Mouse (Mus musculus): ENCODE results near the gene Ap2a1. TPM values are rescaled to one million over a fixed set of nuclear protein-coding genes. Genes with fewer than 3 reads are reported as not detected.

Gene Ap2a1
- polyA plus RNA-seq, 1 experiment from 2014 or later: 85.1 TPM

DNA sequence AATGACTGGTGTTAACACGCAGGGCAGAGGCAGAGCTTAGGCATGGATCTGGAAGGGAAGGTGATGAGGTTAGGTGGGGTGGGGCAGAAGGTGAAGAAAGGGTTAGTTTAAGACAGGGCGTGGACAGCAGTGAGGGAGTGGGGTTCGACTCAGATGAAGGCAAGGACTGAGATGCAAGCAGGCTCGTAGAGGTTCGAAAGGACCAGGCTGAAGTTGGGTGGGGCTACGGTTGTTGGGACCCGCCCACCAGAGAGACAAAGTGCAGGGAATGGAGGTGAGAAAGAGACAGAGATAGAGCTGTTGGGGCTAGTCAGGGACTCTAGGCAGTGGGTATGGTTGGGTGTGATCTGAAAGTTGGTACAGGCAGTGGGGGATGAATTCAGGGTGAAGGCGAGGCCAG, 33.0 kb upstream of the Ap2a1 start:
- H3K27ac ChIP-seq: no peak overlapping the region
- no peak overlapping the region for H3K9ac ChIP-seq
- H3K4me3 ChIP-seq: no peak overlapping the region
- H3K4me1 ChIP-seq: peaks cover 27% of the 10 kb centered on the region
- H3K36me3 ChIP-seq: no peaks in the 10 kb centered on the region
- no peak for ATAC-seq
- 52% methylated on average over 8 of the region's 8 CpGs for WGBS (ENCODE audit: insufficient replicate concordance)
- H3K9me3 ChIP-seq (replicated peaks): no peaks in the 10 kb centered on the region
- peaks cover 7% of the 10 kb centered on the region; the same call in 1 of the 2 replicates for H3K27me3 ChIP-seq (replicated peaks)
- H3K4me2 ChIP-seq: no peak overlapping the region

DNA sequence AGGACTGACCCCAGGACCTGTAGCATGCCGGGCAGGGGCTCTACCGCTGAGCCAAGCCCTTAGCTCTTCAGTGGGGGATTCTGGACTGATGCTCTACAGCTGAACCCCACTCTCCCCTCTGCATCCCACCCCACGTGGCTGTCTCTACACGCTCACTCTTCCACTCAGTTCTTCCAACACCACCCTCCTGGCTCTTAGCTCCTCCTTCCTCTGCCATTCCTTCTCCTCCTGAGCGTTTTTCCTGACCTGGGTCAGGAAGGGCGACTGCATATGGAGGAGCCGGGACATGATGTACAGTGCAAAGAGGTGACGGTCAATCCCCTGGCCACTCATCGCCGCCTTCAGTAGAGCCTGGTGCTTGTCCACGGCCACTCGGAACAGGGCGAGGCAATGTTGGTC, 31.2 kb upstream of the Ap2a1 start:
- WGBS (ENCODE audit: insufficient replicate concordance): 78% methylated on average over 13 of the region's 13 CpGs
- Histone ChIP-seq H3K9ac (no peak overlapping the region), H3K9me3 (replicated peaks) (no peaks in the 10 kb centered on the region), H3K27me3 (replicated peaks) (peaks cover 7% of the 10 kb centered on the region; the same call in 1 of the 2 replicates), H3K4me2 (no peak overlapping the region), H3K4me3 (no peak overlapping the region), H3K27ac (no peak overlapping the region), H3K4me1 (peaks cover 20% of the 10 kb centered on the region), H3K36me3 (no peaks in the 10 kb centered on the region)
- ATAC-seq: no peak

DNA sequence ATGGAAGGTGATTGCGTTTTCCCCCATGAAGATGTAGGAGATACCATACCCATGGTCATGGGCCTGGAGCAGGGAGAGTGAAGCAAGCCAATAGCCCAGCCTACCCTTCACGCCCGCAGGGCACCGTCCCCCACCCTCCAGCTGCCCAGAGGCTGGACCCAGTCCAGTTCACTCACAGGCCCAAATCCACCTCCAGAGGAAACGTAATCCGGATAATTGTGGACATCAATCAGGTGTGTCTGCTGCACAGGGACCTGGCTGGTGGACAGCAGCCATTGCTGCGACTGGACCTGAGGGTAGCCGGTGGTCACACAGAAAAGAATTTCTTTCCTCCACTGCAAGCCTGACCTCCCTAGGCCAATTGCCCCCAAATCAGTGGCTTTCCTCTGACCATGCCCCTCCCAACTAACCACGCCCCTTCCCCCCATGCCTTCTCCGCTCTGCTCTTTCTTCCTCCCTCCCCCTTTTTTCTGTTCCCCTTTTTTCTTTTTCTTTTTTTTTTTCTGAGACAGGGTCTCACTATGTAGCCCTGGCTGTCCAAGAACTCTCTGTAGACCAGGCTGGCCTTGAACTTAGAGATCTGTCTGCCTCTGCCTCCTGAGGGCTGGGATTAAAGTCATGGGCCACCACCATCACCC, 30.7 kb upstream of the Ap2a1 start:
- H3K9me3 ChIP-seq (replicated peaks): no peaks in the 10 kb centered on the region

DNA sequence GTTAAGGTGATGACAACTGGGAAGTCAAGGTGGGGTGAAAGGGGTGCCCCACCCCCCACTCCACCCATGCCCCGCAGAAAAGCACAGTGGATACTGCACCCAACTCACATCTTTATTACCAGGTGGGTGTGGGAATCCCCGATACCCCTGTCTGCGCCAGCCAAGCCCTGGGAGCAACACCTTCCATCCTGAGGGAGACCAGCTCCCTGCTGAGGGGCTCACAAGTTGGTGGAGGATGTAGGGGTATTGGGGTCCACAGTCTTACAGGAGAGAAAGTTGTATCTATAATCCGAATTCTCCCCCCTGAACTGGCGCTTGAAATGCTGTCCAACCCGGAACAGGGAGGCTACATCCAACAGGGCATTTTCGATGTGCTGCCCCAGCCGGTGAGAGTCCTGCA, 30.0 kb upstream of the Ap2a1 start:
- Histone ChIP-seq H3K27ac (no peak overlapping the region), H3K36me3 (no peaks in the 10 kb centered on the region), H3K9ac (no peak overlapping the region), H3K4me2 (no peak overlapping the region), H3K9me3 (replicated peaks) (no peaks in the 10 kb centered on the region), H3K4me1 (peaks cover 20% of the 10 kb centered on the region), H3K4me3 (no peak overlapping the region), H3K27me3 (replicated peaks) (peaks cover 10% of the 10 kb centered on the region)
- ATAC-seq: no peak
- 52% methylated on average over 8 of the region's 8 CpGs for WGBS (ENCODE audit: insufficient replicate concordance)

More for the DNA sequence above, 30.7 kb upstream of the Ap2a1 start:
- Histone ChIP-seq H3K9ac (no peak overlapping the region), H3K36me3 (no peaks in the 10 kb centered on the region), H3K4me1 (peaks cover 20% of the 10 kb centered on the region), H3K27ac (no peak overlapping the region), H3K4me3 (no peak overlapping the region), H3K27me3 (replicated peaks) (peaks cover 7% of the 10 kb centered on the region; the same call in 1 of the 2 replicates), H3K4me2 (no peak overlapping the region)
- 64% methylated on average over 10 of the region's 10 CpGs for WGBS (ENCODE audit: insufficient replicate concordance)
- no peak for ATAC-seq

DNA sequence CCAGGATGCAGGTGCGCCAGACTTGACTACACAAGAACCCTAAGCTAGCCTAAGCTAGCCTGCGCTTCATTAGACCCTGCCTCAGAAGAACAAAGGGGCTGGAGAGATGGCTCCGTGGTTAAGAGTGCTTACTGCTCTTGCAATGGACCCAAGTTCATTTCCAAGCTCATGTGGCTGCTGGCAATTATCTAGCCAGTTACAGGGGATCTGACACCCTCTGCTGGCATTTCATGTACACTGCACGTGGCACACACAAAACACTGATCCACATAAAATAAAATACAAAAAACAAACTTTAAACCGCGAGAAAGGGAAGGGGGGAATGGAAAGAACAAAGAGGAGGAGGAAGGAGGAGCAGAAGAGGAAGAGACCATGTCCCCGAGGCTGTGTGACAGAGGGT, 28.9 kb upstream of the Ap2a1 start:
- no peak overlapping the region for H3K9ac ChIP-seq
- peaks cover 18% of the 10 kb centered on the region for H3K27me3 ChIP-seq (replicated peaks)
- H3K4me1 ChIP-seq: peaks cover 21% of the 10 kb centered on the region
- H3K4me2 ChIP-seq: no peak overlapping the region
- no peaks in the 10 kb centered on the region for H3K9me3 ChIP-seq (replicated peaks)
- H3K27ac ChIP-seq: no peak overlapping the region
- H3K36me3 ChIP-seq: no peaks in the 10 kb centered on the region
- no peak overlapping the region for H3K4me3 ChIP-seq
- WGBS (ENCODE audit: insufficient replicate concordance): 35% methylated on average over 7 of the region's 7 CpGs
- no peak for ATAC-seq

DNA sequence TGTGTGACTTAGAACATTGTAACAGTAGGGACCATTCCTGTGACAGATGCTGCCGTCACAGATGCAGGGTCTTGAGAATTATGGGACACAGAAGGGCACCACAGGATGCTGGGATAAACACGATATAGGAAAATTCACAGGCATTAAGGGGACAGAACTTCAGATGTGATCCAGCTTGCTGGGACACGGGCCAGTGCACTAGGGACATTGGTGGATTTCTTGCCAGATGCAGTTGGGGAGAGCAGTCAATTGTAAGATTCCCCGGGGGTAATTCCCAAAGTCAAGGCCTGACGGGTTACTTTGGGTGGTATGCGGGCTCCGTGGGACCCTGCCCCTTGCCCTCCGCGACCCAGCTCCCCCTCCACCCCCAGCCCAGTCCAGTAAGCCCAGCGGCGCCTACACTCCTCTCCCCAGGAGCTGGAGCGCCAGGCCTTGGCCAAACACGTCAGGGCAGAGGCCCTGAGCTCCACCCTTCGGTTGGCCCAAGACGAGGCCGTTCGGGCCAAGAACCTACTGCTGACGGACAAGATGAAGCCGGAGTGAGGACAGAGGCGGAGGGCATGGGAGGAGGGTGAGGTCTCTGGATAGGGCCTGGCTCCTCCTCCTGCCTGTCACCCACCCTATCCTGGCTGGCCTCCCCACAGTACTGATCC, 28.0 kb upstream of the Ap2a1 start:
- 72% methylated on average over 20 of the region's 20 CpGs for WGBS (ENCODE audit: insufficient replicate concordance)
- H3K4me2 ChIP-seq: no peak overlapping the region
- peaks cover 22% of the 10 kb centered on the region for H3K4me1 ChIP-seq
- no peak overlapping the region for H3K4me3 ChIP-seq
- no peak overlapping the region for H3K27ac ChIP-seq
- no peak overlapping the region for H3K9ac ChIP-seq
- H3K27me3 ChIP-seq (replicated peaks): peaks cover 18% of the 10 kb centered on the region
- H3K9me3 ChIP-seq (replicated peaks): no peaks in the 10 kb centered on the region
- ATAC-seq: no peak
- no peaks in the 10 kb centered on the region for H3K36me3 ChIP-seq

DNA sequence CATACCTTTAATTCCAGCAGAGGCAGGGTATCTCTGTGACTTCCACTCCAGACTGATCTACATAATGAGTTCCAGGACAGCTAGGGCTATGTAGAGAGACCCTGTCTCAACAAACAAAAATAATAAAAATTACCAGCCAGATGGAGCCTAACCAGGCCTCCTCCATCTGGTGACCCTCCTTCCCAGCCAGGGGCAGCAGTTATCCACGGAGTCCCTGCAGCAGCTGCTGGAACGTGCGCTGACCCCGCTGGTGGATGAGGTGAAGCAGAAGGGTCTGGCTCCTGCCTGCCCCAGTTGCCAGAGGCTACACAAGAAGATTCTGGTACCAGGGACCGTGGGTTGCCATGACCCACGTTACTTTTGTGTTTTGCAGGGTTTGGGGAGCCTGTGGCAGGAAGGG, 27.0 kb upstream of the Ap2a1 start:
- Histone ChIP-seq H3K9ac (no peak overlapping the region), H3K4me3 (no peak overlapping the region), H3K4me1 (peaks cover 30% of the 10 kb centered on the region), H3K27me3 (replicated peaks) (peaks cover 26% of the 10 kb centered on the region), H3K4me2 (no peak overlapping the region), H3K9me3 (replicated peaks) (no peaks in the 10 kb centered on the region), H3K36me3 (no peaks in the 10 kb centered on the region), H3K27ac (no peak overlapping the region)
- no peak for ATAC-seq
- 67% methylated on average over 6 of the region's 6 CpGs for WGBS (ENCODE audit: insufficient replicate concordance)

DNA sequence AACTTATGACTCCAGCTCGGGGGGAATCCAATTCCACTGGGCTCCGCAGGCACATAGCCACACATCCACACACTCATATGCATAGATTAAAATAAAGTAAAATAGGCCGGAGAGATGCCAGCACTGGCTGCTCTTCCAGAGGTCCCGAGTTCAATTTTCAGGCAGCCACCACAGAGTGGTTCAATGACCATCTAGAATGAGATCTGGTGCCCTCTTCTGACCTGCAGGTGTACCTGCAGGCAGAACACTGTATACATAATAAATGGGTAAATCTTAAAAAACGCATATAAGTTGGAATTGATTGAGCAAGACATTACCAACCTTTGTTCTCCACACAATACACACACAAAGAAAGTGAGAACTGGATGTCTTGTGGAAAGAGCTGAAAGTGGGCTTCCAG, 26.3 kb upstream of the Ap2a1 start:
- no peak overlapping the region for H3K4me3 ChIP-seq
- no peaks in the 10 kb centered on the region for H3K9me3 ChIP-seq (replicated peaks)
- H3K27ac ChIP-seq: no peak overlapping the region
- H3K27me3 ChIP-seq (replicated peaks): peaks cover 29% of the 10 kb centered on the region
- no peaks in the 10 kb centered on the region for H3K36me3 ChIP-seq
- no peak overlapping the region for H3K4me2 ChIP-seq
- peaks cover 30% of the 10 kb centered on the region for H3K4me1 ChIP-seq
- H3K9ac ChIP-seq: no peak overlapping the region
- WGBS (ENCODE audit: insufficient replicate concordance): 36% methylated on average over 5 of the region's 5 CpGs
- ATAC-seq: no peak

DNA sequence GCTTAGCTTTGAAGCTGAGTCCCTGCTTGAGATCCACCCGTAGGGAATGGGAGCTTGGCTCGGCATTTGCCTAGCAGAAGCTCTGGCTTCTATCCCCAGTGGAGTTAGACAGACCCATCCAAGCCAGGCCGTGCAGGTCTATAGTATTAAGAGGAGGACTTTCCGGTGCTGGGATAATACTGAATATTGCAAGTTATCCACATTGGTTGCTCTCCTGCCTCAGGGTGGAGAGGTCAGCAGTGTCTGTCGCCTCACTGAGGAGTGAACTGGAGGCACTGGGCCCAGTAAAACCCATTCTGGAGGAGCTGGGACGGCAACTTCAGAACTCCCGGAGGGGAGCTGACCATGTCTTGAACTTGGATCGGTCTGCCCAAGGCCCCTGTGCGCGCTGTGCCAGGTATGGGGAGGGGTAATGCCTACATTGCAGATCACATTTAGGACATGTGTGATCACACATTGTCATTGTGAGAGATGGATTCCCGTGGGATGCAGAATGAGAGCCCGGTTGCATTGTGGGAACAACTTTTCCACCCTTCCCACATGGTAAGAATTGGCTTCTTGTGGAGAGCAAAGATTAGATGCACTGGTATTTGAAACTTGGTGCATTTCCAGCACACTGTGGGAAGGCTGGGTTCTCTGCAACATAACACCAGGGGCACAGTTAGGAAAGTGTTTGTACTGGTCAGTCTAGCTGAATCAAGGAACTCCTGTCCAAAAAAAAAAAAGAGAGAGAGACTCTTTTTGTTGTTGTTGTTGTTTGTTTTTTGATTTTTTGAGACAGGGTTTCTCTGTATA, 25.0 kb upstream of the Ap2a1 start:
- peaks cover 39% of the 10 kb centered on the region for H3K27me3 ChIP-seq (replicated peaks)
- no peaks in the 10 kb centered on the region for H3K9me3 ChIP-seq (replicated peaks)
- no peaks in the 10 kb centered on the region for H3K36me3 ChIP-seq
- H3K4me3 ChIP-seq: no peak overlapping the region
- H3K4me1 ChIP-seq: peaks cover 22% of the 10 kb centered on the region
- H3K9ac ChIP-seq: no peak overlapping the region
- WGBS (ENCODE audit: insufficient replicate concordance): 76% methylated on average over 12 of the region's 12 CpGs
- no peak for ATAC-seq
- no peak overlapping the region for H3K27ac ChIP-seq
- no peak overlapping the region for H3K4me2 ChIP-seq

DNA sequence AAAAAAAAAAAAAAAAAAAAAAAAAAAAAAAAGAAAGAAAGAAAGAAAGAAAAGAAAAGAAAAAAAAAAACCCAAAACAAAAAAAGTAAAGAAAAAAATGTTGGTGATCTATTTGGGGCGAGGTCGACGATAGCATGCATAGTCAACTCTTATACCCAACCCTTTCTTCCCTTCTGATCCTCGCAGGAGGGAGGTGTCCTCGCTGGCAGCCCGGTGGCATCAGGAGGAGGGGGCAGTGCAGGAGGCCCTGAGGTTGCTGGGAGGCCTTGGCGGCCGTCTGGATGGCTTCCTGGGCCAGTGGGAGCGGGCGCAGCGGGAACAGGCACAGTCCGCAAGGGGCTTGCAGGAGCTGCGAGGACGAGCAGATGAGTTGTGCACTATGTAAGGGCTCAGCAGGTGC, 24.3 kb upstream of the Ap2a1 start:
- Histone ChIP-seq H3K4me3 (no peak overlapping the region), H3K9me3 (replicated peaks) (no peaks in the 10 kb centered on the region), H3K27me3 (replicated peaks) (peaks cover 46% of the 10 kb centered on the region), H3K36me3 (no peaks in the 10 kb centered on the region), H3K4me1 (peaks cover 20% of the 10 kb centered on the region), H3K27ac (no peak overlapping the region), H3K4me2 (no peak overlapping the region), H3K9ac (no peak overlapping the region)
- 53% methylated on average over 14 of the region's 14 CpGs for WGBS (ENCODE audit: insufficient replicate concordance)
- no peak for ATAC-seq

DNA sequence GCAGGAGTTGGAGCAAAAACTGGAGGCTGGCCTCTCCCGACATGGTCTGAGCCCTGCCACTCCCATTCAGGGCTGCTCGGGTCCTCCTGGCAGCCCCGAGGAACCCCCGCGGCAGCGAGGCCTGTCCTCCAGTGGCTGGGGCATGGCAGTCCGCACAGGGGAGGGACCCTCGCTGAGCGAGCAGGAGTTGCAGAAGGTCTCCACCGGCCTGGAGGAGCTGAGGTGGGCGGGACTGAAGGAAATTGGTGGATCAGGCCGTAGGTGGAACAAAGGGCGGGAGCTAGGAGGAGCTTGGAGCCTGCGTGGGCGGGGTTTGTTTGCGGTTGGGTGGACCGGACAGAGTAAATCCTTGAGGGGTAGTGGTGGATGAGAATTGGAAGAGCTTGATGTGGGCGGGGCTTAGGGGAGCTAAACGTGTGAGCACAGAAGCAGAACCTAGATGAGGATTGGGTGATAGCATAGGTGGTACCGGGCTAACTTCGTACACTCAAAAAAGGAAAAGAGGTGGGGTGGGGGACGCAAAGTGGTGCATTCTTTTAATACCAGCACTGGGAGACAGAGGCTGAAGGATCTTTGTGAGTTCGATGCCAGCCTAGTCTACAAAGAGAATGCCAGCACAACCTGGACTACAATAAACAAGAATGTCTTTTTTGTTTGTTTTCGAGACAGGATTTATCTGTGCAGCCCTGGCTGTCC, 23.5 kb upstream of the Ap2a1 start:
- peak; percentile 82 for ATAC-seq
- Histone ChIP-seq H3K27ac (peak overlapping the region; percentile 76), H3K27me3 (replicated peaks) (peaks cover 55% of the 10 kb centered on the region), H3K4me1 (peaks cover 20% of the 10 kb centered on the region), H3K9ac (peak overlapping the region; percentile 67), H3K4me2 (peak overlapping the region; percentile 99), H3K9me3 (replicated peaks) (no peaks in the 10 kb centered on the region), H3K36me3 (no peaks in the 10 kb centered on the region), H3K4me3 (peak overlapping the region; percentile 65)
- 5% methylated on average over 24 of the region's 24 CpGs for WGBS (ENCODE audit: insufficient replicate concordance)

DNA sequence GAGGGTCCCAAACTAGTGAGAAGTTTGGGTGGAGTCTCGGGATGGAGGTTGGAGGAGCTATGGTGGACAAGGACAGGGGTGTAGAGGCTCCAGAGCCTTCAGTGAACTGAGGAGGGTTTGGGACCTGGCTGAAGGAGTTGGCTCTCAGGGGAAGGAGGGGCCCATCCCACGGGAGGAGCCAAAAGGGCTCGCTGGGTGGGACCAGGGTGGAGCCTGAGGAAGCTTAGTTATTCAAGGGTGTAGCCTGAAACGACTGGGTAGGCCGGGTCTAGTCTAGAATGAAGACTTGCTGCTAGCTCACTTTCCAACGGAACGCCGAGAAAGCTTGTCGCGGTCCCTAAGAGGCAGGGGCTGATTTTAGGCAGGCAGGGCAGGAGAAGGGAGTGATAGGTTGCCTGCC, 22.7 kb upstream of the Ap2a1 start:
- Histone ChIP-seq H3K27ac (peak overlapping the region; percentile 76), H3K4me1 (peaks cover 20% of the 10 kb centered on the region), H3K4me2 (peak overlapping the region; percentile 99), H3K9ac (peak overlapping the region; percentile 67), H3K9me3 (replicated peaks) (no peaks in the 10 kb centered on the region), H3K36me3 (no peaks in the 10 kb centered on the region), H3K4me3 (peak overlapping the region; percentile 65), H3K27me3 (replicated peaks) (peaks cover 63% of the 10 kb centered on the region)
- ATAC-seq: peak; percentile 82
- WGBS (ENCODE audit: insufficient replicate concordance): 2% methylated on average over 10 of the region's 10 CpGs

All from liver, embryonic 12.5 days (tissue).